Mouse (Mus musculus): ENCODE measurements at regions not wholly inside any gene's neighbourhood (a gene's known extent, or its start where the extent isn't known, plus 50 kb on each side); places are given as distances from the start of the nearest gene placed in this dataset.

GRCm38 (mm10) chr5:111506821-111507220, 89.7 kb downstream of the Mn1 start:
- DNase-seq (ENCODE audit: low spot score in 2 of 2) = peak in 1 of 2 experiments; percentile 28

GRCm38 (mm10) chr5:111507332-111507731, 90.2 kb downstream of the Mn1 start:
- DNase-seq (ENCODE audit: low spot score in 2 of 2) = no peak

GRCm38 (mm10) chr5:111509014-111509561, 91.9 kb downstream of the Mn1 start:
- DNase-seq (ENCODE audit: low spot score in 2 of 2) = peak; percentile 68 to 71

GRCm38 (mm10) chr5:111509575-111510057, 92.5 kb downstream of the Mn1 start:
- peak in 1 of 2 experiments; percentile 31 for DNase-seq (ENCODE audit: low spot score in 2 of 2)

GRCm38 (mm10) chr5:111510183-111510878, 93.2 kb downstream of the Mn1 start:
- no peak for DNase-seq (ENCODE audit: low spot score in 2 of 2)

GRCm38 (mm10) chr5:111510879-111511231, 93.7 kb downstream of the Mn1 start:
- DNase-seq (ENCODE audit: low spot score in 2 of 2) = no peak

GRCm38 (mm10) chr5:111511982-111512381, 94.8 kb downstream of the Mn1 start:
- no peak for DNase-seq (ENCODE audit: low spot score in 2 of 2)

- DNase-seq (ENCODE audit: low spot score in 2 of 2) = no peak
These were observed 96.8 kb downstream of the Mn1 start for GRCm38 (mm10) chr5:111513976-111514375.

- no peak for DNase-seq (ENCODE audit: low spot score in 2 of 2)
These were observed 101.9 kb downstream of the Mn1 start for GRCm38 (mm10) chr5:111519059-111519458.

- DNase-seq (ENCODE audit: low spot score in 2 of 2) = peak in 1 of 2 experiments; percentile 43
These were observed 102.4 kb downstream of the Mn1 start for GRCm38 (mm10) chr5:111519500-111520041.

- DNase-seq (ENCODE audit: low spot score in 2 of 2) = no peak
These were observed 104.7 kb downstream of the Mn1 start for GRCm38 (mm10) chr5:111521866-111522265.

GRCm38 (mm10) chr5:111522586-111522985, 105.4 kb downstream of the Mn1 start:
- DNase-seq (ENCODE audit: low spot score in 2 of 2) = no peak

GRCm38 (mm10) chr5:111527741-111528140, 110.6 kb downstream of the Mn1 start:
- no peak for DNase-seq (ENCODE audit: low spot score in 2 of 2)

- no peak for DNase-seq (ENCODE audit: low spot score in 2 of 2)
These were observed 111.9 kb downstream of the Mn1 start for GRCm38 (mm10) chr5:111529096-111529495.

GRCm38 (mm10) chr5:111530628-111531524, 113.7 kb downstream of the Mn1 start:
- no peak for DNase-seq (ENCODE audit: low spot score in 2 of 2)

GRCm38 (mm10) chr5:111532446-111533035, 115.4 kb downstream of the Mn1 start:
- no peak for DNase-seq (ENCODE audit: low spot score in 2 of 2)

GRCm38 (mm10) chr5:111535978-111536377, 118.8 kb downstream of the Mn1 start:
- peak in 1 of 2 experiments; percentile 16 for DNase-seq (ENCODE audit: low spot score in 2 of 2)

GRCm38 (mm10) chr5:111538560-111539450, 121.6 kb downstream of the Mn1 start:
- DNase-seq (ENCODE audit: low spot score in 2 of 2) = no peak

GRCm38 (mm10) chr5:111540486-111540885, 123.3 kb downstream of the Mn1 start:
- no peak for DNase-seq (ENCODE audit: low spot score in 2 of 2)

- DNase-seq (ENCODE audit: low spot score in 2 of 2) = no peak
These were observed 124.9 kb downstream of the Mn1 start for GRCm38 (mm10) chr5:111542077-111542476.

Measured in spleen, postnatal 14 days (tissue).